Mouse (Mus musculus) heart, postnatal 10 days (tissue): ENCODE results near the gene Noct. TPM values are rescaled to one million over a fixed set of nuclear protein-coding genes. Genes with fewer than 3 reads are reported as not detected.
"Not testable (repeated sequence)": the region's sequence is repeated elsewhere in the genome, so short reads cannot be mapped to it uniquely, and the experiment has no call there.

Experiments used
- DNase-seq, 2 experiments: peaks; one replicate each; pipeline ENCODE4 v3.0.0; 2021
- intact Hi-C: fragments of 180-260 bp; cut with DNase I; formaldehyde crosslinking; loops from one replicate; pipeline ENCODE4 v1.15.1; 2025
- total RNA-seq, 2 experiments: library from RNA; stranded (reverse); gene quantifications; 2 replicates each; pipeline ENCODE4 v1.2.3; 2021

Gene Noct
- 10 to 100 TPM; 28.9 to 75.4 TPM for total RNA-seq

- peak; percentile 93 to 94 for DNase-seq
- intact Hi-C loops = no loop called here
Measured at GRCm38 (mm10) chr3:51224363-51225225, at the start of gene Noct. Gene Noct (plus strand): TSS chr3:51224447.

DNA sequence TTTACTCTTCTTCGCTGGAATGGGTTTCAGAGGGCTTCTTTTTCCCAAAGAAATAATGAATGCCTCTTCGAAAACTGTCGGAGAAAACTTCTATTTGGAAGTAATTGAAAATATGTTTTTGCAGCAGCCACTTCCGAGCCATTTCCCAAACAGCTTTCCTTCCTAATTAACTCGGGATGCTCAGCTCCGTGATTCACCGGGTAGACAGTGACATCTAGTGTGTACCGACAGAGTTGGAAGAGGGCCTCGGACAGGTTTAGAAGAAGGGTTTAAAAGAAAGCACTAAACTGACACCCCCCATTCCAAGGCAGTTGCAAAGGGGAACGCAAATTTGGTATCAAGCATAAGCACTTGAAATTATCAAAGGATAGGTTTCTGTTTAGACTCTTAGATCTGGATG is 46.1 kb upstream of the Noct start:
- intact Hi-C loops = no loop called here
- DNase-seq = peak in 1 of 2 experiments; percentile 42

DNA sequence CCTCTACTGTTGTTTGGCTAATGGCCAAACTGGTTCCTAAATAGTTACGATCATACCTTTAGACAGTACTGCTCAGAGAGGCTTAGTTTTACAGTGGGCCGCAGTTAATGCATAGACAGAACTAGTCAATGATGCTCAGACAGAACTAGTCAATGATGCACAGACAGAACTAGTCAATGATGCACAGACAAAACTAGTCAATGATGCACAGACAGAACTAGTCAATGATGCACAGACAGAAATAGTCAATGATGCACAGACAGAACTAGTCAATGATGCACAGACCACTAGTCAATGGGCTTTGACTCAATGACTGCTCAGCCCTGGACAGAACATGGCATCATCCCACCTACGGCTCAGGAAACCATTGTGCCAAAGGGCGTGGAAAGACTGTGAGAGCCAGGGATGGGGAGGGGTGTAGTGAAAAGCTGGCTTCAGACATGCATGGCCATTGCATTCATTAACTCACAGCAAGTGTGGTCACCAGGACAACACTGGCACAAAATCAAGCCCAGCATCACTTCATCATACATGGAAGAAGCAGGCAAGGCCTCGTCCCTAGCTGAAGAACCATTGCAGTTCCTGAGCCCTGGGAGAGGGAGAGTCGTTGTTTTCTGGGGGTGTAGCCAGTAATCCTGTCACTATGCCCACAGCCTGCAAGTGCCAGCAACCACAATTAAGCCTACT is 44.6 kb upstream of the Noct start:
- intact Hi-C loops = no loop called here
- DNase-seq = no peak

DNA sequence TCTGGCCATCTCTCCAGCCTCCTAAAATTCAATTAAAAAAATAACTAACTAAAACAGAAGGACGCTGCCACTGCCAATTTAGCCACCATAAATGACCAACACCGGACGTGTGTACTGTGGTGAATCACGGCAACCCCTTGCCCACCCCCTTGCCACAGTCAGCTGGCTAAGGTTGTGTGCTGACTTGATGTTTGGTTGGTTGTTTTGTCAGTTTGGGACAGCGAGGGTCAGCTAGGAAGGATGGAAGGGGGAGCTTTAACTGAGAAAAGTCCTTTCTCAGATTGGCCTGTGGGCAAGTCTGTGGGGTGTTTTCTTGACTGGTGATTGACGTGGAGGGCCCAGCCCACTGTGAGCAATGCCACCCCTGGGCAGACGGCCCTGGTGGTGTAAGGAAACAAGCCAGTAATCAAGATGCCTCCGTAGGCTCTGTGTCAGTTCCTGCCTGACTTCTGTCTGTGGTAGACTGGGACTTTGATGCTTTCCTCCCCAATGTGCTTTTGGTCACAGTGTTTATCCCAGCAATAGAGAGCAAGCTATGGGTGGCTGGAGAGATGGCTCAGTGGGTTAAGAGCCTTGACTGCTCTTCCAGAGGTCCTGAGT is 43.8 kb upstream of the Noct start:
- DNase-seq = no peak
- intact Hi-C loops = no loop called here

GRCm38 (mm10) chr3:51182455-51182854 is 41.8 kb upstream of the Noct start:
- DNase-seq = no peak
- intact Hi-C loops = no loop called here

DNA sequence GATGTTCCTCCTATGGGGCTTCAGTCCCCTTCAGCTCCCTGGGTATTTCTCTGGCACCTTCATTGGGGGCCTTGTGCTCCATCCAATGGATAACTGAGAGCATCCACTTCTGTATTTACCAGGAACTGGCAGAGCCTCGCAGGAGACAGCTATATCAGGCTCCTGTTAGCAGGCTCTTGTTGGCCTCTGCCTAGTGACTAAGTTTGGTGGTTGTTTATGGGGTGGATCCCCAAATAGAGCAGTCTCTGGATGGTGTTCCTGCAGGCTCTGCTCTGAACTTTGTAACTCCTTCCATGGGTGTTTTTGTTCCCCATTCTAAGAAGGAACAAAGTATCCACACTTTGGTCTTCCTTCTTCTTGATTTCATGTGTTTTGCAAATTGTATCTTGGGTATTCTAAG is 40.7 kb upstream of the Noct start:
- intact Hi-C loops, DNase-seq: not testable (repeated sequence)

DNA sequence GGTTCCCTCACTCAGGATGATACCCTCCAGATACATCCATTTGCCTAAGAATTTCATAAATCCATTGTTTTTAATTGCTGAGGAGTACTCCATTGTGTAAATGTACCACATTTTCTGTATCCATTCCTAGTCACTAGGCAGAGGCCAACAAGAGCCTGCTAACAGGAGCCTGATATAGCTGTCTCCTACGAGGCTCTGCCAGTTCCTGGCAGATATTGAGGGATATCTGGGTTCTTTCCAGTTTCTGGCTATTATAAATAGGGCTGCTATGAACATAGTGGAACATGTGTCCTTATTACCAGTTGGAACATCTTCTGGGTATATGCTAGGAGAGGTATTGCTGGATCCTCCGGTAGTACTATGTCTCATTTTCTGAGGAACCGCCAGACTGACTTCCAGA is 40.3 kb upstream of the Noct start:
- intact Hi-C loops = not testable (repeated sequence)
- DNase-seq = peak in 1 of 2 experiments; percentile 49

GRCm38 (mm10) chr3:51184715-51185114 is 39.5 kb upstream of the Noct start:
- intact Hi-C loops = no loop called here
- no peak for DNase-seq

- intact Hi-C loops = no loop called here
- no peak for DNase-seq
Measured at GRCm38 (mm10) chr3:51185406-51185805, 38.8 kb upstream of the Noct start.

DNA sequence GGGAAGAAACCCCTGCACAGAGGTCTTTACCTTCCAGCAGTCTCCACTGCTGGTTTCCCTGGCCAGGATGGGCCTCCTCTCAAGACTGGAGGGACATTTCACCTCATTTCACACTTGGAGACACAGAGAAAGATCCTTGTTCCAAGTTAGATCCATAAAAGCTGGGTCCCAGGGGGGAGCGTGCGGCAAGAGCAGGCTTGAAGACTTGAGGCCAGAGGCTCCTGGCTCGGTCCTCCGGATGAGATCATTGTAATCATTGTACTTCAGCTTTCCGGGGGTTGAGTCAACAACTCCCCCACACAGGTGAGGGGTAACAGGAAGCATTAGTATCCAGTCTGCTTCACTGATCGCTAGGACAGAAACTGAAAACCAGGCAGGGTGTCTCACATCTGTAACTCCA is 30.2 kb upstream of the Noct start:
- intact Hi-C loops = no loop called here
- peak; percentile 79 to 83 for DNase-seq

GRCm38 (mm10) chr3:51195321-51195720 is 28.9 kb upstream of the Noct start:
- DNase-seq = peak; percentile 75 to 76
- intact Hi-C loops = no loop called here

DNA sequence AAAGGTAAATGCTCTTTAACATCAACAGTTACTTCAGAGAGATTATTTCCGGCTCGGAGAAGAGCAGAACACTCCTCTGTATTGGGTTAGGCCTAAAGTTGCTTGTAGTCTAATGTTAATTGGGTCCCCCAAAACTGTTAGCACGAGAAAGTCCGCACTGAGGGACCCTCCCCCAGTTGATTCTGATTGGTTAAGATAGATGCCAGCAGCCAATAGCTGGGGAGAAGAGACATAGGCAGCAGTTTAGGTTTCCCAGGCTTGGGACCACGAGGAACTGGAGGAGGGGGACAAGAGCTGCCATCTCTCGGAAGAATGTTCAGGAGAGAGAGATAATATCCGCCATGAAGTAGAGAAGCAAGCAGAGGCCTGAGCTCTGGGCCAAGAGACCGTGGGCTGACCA is 28.5 kb upstream of the Noct start:
- DNase-seq = no peak
- intact Hi-C loops = no loop called here

GRCm38 (mm10) chr3:51196724-51197111 is 27.5 kb upstream of the Noct start:
- intact Hi-C loops = no loop called here
- no peak for DNase-seq

DNA sequence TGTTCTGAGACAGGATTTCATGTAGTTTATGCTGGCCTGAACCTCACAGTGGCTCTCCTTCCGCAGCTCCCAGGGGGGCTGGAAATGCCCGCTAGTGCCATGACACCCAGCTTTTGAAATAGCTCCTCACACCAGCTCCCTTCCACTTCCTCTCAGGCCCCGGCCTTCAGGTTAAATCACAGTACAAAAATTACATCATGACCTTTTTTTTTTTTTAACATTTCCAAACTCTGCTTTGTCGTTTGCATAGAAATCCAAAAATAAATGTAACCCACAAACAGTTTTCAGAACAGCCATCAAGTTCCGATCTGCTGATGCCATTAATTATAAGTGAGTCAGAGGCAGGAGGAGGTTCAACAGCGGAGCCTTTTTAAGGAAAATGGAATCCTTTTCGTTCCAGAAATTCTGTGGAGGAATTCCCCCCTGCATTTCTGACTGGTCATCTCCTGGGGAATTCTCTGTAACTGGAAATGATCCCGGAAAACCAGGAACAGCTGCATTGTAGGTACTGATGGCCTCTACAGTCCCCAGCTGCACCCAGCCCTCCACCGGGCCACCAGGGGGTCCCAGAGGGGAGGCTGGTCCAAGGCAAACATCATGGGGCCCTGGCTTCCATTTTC is 27.0 kb upstream of the Noct start:
- intact Hi-C loops = no loop called here

DNA sequence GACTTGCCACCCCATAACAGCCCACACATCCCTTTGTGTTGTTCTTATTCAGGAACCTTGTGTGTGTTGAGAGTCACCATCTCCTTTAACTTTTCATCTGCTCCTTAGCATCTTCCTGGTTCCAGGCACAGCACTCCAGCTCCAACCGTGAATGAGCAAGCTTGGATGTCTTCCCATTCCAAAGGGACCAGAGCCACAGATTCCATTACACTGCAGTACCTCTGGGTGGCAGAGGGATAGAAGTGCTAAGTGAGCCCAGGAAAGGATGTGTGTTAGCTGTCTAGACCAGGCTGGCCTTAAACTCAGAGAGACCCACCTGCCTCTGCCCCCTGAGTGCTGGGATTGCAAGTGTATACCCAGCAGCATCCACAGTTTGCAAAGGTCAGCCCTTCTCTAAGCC is 26.0 kb upstream of the Noct start:
- intact Hi-C loops = no loop called here

More for the DNA sequence above, 27.0 kb upstream of the Noct start:
- peak; percentile 71 to 73 for DNase-seq

DNA sequence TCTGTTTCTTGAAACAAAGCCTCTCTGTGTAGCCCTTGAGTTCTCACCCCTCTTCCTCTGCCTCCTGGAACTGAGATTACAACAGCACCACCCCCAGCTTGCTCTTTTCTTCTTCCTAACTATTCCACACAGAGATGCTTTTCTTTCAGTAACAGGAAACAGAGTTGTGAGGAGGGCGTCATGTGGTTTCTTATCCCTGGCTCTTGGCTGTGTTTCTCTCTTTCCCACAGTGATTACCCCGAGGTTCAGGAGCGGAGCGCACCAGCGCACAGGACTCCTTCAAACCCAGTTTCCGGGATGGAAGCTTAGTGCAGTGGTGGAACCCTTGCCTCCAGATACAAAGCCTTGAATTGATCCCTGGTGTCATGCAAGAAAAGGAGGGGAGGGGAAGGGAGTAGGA is 25.1 kb upstream of the Noct start:
- intact Hi-C loops = no loop called here
- DNase-seq = no peak

More for the DNA sequence above, 26.0 kb upstream of the Noct start:
- no peak for DNase-seq

DNA sequence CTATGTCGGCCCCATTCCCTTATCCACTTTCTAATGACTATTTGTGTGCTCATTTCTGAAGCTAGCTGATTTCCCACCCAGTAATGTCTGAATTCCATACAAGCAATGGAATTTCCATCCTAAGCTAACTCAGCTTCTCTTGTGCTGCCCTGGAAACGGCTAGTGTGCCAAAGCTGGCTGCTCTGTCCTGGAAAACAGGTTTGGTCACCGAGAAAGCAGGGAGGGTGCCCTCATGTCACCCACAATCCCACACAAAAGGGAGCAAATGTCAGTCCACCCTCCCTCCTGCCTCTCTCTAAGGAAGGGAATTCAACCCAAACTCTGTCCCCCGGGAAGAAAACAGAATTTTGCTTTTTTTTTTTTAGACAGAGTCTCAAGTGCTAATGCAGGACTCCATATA is 23.9 kb upstream of the Noct start:
- intact Hi-C loops = no loop called here
- no peak for DNase-seq

GRCm38 (mm10) chr3:51200894-51201293 is 23.4 kb upstream of the Noct start:
- no peak for DNase-seq
- intact Hi-C loops = no loop called here

DNA sequence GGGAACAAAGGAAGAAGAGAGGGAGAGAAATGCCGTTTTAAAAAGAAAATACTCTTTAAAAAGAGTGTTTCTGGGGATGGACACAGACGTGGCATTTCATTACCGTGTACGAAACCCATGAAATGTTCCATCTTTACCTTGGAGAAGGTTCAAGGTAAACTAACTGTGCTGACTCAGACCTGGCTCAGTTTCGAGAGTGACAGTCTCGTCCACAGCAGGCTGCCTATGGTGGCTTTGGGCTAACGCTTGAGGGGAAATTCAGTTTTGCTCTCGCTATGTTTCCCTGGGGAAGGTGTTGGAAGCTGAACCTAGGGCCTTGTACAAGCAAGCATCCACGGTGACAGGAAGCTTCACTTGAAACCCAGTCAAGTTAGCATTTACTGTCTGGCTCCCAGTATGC is 22.3 kb upstream of the Noct start:
- no peak for DNase-seq
- intact Hi-C loops = loop anchor here (2.0 kb wide), 1 partner anchor 21 kb away; no protein-coding TSS in a partner anchor

DNA sequence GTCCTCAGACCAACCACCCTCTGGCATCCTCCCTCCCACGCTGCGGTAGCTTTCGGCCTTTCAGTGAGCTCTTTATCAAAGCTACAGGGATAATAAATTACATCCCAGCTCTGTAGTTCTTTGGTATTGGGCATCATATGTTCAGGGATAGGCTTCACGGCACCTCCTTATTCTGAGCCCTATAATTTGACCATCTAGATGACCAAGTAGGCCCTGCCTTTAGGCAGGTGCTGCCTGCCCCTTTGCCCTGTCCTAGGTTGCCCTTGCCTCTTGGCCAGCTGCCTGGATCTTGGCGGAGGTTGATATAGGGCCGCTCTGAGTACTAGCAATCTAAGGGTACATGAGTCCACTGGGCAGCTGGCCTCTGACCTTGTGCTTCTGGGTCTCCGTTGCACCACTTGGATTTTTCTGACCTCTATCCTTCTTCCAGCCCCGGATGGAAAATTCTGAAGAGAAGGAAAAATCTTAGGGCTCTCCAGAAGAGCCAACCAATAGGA is 21.7 kb upstream of the Noct start:
- DNase-seq = peak; percentile 66 to 75
- intact Hi-C loops = loop anchor here (2.0 kb wide), 1 partner anchor 20 kb away; no protein-coding TSS in a partner anchor

DNA sequence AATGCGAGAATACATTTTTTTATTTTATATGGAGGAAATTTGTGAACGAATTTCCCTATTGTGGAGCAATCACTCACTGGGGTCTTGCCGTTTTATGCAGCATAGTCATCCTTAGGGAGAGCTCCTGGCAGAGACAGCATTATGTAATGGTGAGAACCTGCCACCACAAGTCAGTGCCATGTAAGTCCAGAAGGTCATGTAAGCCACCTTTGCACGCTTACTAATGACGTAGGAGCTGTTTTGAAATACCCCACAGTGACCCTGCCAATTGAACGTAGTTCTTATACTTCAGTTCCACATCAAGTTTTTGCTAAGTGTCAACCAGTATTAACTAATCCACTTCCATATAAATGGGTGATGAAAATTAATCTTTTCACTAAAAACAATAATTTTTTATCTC is 20.3 kb upstream of the Noct start:
- DNase-seq = no peak
- intact Hi-C loops = loop anchor here (2.0 kb wide), 1 partner anchor 19 kb away; no protein-coding TSS in a partner anchor
